Mouse (Mus musculus): Measurements from ENCODE around the gene Apeh. TPM values are rescaled to one million over a fixed set of nuclear protein-coding genes. Genes with fewer than 3 reads are reported as not detected.
A peak's percentile ranks its signal among the peaks of the same experiment; 100 is the strongest.

Apeh gene
- total RNA-seq (2012; rRNA removed) = 57.5 and 76.1 TPM in 2 replicates
- 10 to 100 TPM in 1 of 2 experiments, not detected in 1; 69.0 TPM for polyA plus RNA-seq (2012; ENCODE audit: insufficient read depth in 1 of 2, insufficient read length in 2 of 2, low read depth in 1 of 2, low replicate concordance in 2 of 2, missing spikeins in 1 of 2)

GRCm38 (mm10) chr9:108094184-108094941 is at the start of gene Apeh:
TSS of gene Apeh (minus strand) at chr9:108094606.
- Histone ChIP-seq H3K36me3 (ENCODE audit: control insufficient read depth in 1 of 2, insufficient read depth in 2 of 2, low read length in 2 of 2) (no peaks in the 10 kb centered on the region; a peak in 1 of 4 replicates), H3K4me1 (ENCODE audit: control insufficient read depth in 1 of 2, insufficient read depth in 2 of 2, low read length in 2 of 2) (peaks cover 3 to 10% of the 10 kb centered on the region in 2 experiments; a peak in 3 of 4 replicates)

GRCm38 (mm10) chr9:108143470-108143869 is 49.1 kb upstream of the Apeh start:
- no peak for DNase-seq (ENCODE audit: low read depth, low spot score)
- no peaks in the 10 kb centered on the region for H3K9me3 ChIP-seq (replicated peaks; ENCODE audit: insufficient read depth, low read length)
- no peaks in the 10 kb centered on the region for H3K27me3 ChIP-seq (ENCODE audit: control insufficient read depth in 1 of 2, insufficient read depth in 2 of 2, low read length in 2 of 2)
- H3K9ac ChIP-seq (ENCODE audit: control insufficient read depth, low read depth, low read length, poor library complexity, severe bottlenecking) = no peak overlapping the region
- peaks cover 7 to 17% of the 10 kb centered on the region in 2 experiments for H3K4me1 ChIP-seq (ENCODE audit: control insufficient read depth in 1 of 2, insufficient read depth in 2 of 2, low read length in 2 of 2)
- H3K4me3 ChIP-seq (ENCODE audit: control insufficient read depth in 1 of 2, insufficient read depth in 1 of 2, low read depth in 2 of 2, low read length in 2 of 2) = no peak overlapping the region
- TF ChIP-seq MAZ (IDR thresholded peaks at IDR 0.05; ENCODE audit: low read depth, low read length) (no peak), NELFE (IDR thresholded peaks at IDR 0.05; ENCODE audit: low read depth, low read length) (no peak), TAL1 (IDR thresholded peaks at IDR 0.05; ENCODE audit: low read length) (no peak), KAT2A (conservative IDR thresholded peaks at IDR 0.05; ENCODE audit: low read depth, low read length) (no peak)
- H3K36me3 ChIP-seq (ENCODE audit: control insufficient read depth in 1 of 2, insufficient read depth in 2 of 2, low read length in 2 of 2) = peaks cover 0 to 10% of the 10 kb centered on the region in 2 experiments; a peak in 2 of 4 replicates
- H3K27ac ChIP-seq (ENCODE audit: control insufficient read depth, low read depth, low read length) = no peak overlapping the region
- H3K79me2 ChIP-seq (ENCODE audit: control insufficient read depth, insufficient read depth, low read length, poor library complexity) = no peaks in the 10 kb centered on the region

More at GRCm38 (mm10) chr9:108094184-108094941, at the start of gene Apeh:
- peak within 1 kb of the TSS; percentile 93 for H3K9ac ChIP-seq (ENCODE audit: control insufficient read depth, low read depth, low read length, poor library complexity, severe bottlenecking)
- peak within 1 kb of the TSS; percentile 77 to 82 for H3K4me3 ChIP-seq (ENCODE audit: control insufficient read depth in 1 of 2, insufficient read depth in 1 of 2, low read depth in 2 of 2, low read length in 2 of 2)
- DNase-seq (ENCODE audit: low read depth, low spot score) = peak; percentile 97
- H3K9me3 ChIP-seq (replicated peaks; ENCODE audit: insufficient read depth, low read length) = no peaks in the 10 kb centered on the region
- peaks cover 10% of the 10 kb centered on the region for H3K79me2 ChIP-seq (ENCODE audit: control insufficient read depth, insufficient read depth, low read length, poor library complexity)
- no peaks in the 10 kb centered on the region for H3K27me3 ChIP-seq (ENCODE audit: control insufficient read depth in 1 of 2, insufficient read depth in 2 of 2, low read length in 2 of 2)
- H3K27ac ChIP-seq (ENCODE audit: control insufficient read depth, low read depth, low read length) = peak within 1 kb of the TSS; percentile 86
- TF ChIP-seq MXI1 (IDR thresholded peaks at IDR 0.05; ENCODE audit: low read depth, low read length) = peak; percentile 69
- no peak for TF ChIP-seq SMC3 (IDR thresholded peaks at IDR 0.05; ENCODE audit: low read depth, low read length)
- peak; percentile 87 for TF ChIP-seq NELFE (IDR thresholded peaks at IDR 0.05; ENCODE audit: low read depth, low read length)
- TF ChIP-seq TBP (IDR thresholded peaks at IDR 0.05; ENCODE audit: low read depth, low read length) = 0 out of 2 replicates have a peak, but pooled peaks have one; percentile 18
- TF ChIP-seq SIN3A (IDR thresholded peaks at IDR 0.05; ENCODE audit: low read length) = peak; percentile 78
- peak; percentile 77; the same call in 1 of the 2 replicates for TF ChIP-seq HCFC1 (IDR thresholded peaks at IDR 0.05; ENCODE audit: low read depth, low read length)
- 0 out of 2 replicates have a peak, but pooled peaks have one; percentile 24 for TF ChIP-seq TCF12 (IDR thresholded peaks at IDR 0.05; ENCODE audit: low read depth, low read length)
- TF ChIP-seq MYB (IDR thresholded peaks at IDR 0.05; ENCODE audit: low read depth, low read length) = no peak
- no peak; the same call in 1 of the 2 replicates for TF ChIP-seq MAX (IDR thresholded peaks at IDR 0.05; ENCODE audit: low read length)
- no peak for TF ChIP-seq ZKSCAN1 (IDR thresholded peaks at IDR 0.05; ENCODE audit: low read depth, low read length)
- TF ChIP-seq POLR2A (IDR thresholded peaks at IDR 0.05; ENCODE audit: control insufficient read depth in 1 of 2, insufficient read depth in 1 of 2, low read depth in 1 of 2, low read length in 2 of 2, poor library complexity in 1 of 2) = peak; percentile 43 to 86; a peak in 3 of 4 replicates
- peak; percentile 84 for TF ChIP-seq POLR2AphosphoS2 (IDR thresholded peaks at IDR 0.05; ENCODE audit: low read length)
- TF ChIP-seq MAZ (IDR thresholded peaks at IDR 0.05; ENCODE audit: low read depth, low read length) = 0 out of 2 replicates have a peak, but pooled peaks have one; percentile 51
- TF ChIP-seq UBTF (IDR thresholded peaks at IDR 0.05; ENCODE audit: borderline replicate concordance, insufficient read depth, low read depth, low read length) = no peak
- peak; percentile 93 for TF ChIP-seq ELF1 (IDR thresholded peaks at IDR 0.05; ENCODE audit: low read depth, low read length)
- peak; percentile 69 for TF ChIP-seq ZMIZ1 (IDR thresholded peaks at IDR 0.05; ENCODE audit: low read depth, low read length)
